Mouse (Mus musculus) embryo, embryonic 11.5 days (tissue): ENCODE results near the gene Traf3ip2.

Experiments
- DNase-seq: peaks from one replicate; pipeline ENCODE4 v3.0.0-alpha.2; 2012; ENCODE audit warnings: low read depth, low spot score

Traf3ip2 gene

DNA sequence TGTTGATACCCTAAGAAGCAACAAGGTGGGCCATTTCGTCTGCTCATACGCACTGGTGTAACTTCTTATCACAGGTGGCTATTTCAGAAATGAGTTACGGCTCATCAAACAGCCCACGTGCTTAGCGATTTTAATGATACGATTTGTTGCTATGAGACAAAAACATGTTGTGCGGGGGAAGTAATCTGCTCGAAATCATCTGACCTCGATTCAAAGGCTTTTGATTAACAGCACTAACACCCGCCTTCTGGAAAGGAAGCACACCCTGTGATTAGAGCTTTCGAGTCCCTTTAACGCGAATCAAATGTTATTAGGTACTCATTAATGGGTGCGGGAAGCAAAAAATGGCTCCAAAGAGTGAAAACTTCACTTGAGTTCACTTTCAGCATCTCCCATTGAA lies 18.9 kb downstream of the Traf3ip2 start:
- DNase-seq: no peak

DNA sequence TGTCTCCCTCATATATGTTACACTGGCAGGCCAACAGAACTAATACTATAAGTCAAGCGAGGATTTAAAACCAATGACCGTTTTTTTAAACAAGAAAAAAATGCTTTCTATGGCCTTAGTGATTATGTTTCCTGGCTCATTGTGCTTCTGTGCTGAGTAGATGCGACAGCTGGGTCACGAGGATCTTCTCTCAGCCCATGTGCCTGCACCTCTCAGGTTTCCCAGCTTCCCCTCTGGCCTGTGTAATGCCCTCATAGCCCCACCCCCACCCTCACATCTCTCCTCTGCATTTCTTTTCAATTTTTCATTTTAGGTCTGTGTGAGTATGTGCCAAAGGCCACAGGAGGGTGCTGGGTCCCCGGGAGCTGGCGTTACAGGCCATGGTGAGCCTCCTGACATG lies 20.6 kb downstream of the Traf3ip2 start:
- no peak for DNase-seq

DNA sequence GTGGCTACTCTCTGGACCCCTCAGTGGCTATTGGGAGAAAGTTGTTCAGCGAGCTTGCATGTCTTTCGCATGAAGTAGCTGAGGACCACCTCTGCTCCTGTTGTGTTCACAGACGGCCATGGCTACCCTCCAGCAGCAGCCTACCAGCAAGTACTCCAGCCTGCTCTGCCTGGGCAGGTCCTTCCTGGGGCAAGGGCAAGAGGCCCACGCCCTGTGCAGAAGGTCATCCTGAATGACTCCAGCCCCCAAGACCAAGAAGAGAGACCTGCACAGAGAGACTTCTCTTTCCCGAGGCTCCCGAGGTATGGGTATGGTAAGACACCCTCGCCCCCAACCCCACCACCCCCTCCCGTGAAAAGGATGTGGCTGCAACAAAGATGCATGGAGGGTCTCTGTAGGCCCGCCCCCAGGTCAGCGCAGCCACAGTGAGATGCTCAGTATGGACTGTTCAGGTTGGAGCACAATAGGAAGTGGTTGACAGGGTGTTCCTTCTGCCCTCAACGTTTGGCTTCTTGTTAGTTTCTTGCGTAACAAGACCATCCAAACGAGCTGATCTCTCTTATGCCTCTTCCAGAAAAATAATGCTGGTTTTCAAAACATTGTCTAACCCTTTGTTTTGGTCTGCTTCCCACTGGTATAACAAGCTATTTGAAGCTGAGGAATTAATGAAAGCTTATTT lies 21.8 kb downstream of the Traf3ip2 start:
- no peak for DNase-seq

DNA sequence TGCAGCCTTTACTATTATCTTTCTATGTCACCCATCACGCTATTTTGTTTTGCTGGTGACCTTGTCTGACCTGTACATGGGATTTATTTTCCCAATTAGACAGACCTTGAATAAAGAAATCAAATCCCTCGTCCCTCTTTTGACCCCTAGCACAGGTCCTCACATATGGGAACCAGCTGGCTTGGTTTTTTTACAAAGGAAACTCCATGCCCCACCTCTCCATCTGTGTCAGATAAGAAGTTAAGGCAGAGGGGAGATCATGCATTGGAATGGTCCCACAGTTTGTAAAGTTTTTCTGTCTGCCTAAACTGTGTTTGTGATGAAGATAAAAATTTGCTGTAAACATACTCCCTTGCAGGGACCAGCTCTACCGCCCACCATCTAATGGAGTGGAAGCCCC lies 26.1 kb downstream of the Traf3ip2 start:
- no peak for DNase-seq

DNA sequence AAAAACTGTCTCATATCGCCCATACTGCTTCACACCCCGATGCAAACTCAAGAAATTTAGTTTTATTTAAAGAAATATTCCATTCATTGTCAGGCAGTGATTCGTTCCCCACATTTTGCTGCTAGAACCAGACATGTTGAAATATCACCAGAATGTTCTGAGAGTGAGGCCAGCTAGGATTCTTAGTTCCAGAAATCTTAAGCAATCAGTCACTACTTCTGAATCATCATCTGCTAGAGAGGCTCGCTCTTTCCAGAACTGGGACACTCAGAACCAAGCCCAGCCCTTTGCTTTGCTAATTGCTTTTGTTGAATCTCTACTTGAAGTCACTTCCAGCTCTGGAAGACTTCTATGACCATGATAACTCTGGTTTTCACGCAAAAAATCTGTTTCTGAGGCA lies 27.0 kb downstream of the Traf3ip2 start:
- no peak for DNase-seq

DNA sequence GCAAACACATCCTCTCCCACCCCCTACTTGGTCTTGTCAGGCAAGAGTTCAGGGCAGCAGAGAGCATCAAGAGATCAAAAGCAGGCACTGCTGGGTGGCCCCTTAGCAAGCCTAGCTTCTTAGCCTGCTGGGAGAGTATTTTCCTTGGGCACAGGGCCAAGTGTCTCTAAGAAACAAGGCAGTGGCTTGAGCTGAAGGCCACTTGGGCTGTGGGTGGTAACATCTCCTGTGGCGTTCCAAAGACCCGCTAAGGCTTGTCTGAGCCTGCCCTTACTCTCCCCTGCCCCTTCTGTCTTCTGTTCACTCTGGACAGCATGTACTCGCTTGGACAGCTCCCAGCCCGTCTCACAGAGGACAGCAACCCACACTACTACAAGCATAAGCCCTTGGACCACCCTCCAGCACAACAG lies 28.1 kb downstream of the Traf3ip2 start:
- DNase-seq: no peak

DNA sequence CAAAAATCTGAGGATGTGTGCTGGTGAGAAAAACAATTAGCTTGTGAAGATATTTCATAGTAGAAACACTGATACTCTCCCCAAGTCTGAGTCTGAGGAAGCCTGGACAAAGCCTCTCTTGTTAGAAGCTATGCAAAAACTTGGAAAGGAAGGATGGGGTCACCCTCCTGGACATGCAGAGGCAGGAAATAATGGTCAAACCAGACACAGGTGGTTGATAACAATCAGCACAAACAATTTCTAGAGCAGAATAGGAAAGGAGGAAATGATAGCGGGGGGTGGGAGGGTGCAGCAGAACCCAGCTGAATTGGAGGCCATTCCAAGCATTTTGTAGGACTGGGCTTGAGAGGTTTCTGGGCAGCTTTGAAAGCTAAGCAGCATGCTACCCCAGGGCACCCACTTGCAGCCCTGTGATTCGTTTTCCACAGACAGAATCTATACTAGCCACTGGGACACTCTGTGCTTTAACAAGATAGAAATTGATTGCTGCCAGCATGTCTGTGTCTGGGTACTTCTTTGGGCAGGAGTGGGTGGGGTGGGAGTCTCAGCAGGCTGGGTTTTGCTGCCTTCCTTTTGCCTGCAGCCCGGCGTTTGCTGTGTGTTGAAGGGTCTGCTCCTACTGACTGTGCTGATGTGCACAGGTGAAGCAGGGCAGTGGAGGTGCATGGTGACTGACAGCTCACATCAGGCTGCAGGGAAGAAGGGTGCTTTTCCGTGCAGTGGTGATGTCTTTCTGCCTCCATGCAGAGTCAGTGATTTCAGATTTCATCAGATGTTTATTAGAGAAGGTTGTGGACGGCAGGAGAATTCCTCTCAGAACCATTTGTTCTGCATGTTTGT lies 33.3 kb downstream of the Traf3ip2 start:
- DNase-seq: no peak

DNA sequence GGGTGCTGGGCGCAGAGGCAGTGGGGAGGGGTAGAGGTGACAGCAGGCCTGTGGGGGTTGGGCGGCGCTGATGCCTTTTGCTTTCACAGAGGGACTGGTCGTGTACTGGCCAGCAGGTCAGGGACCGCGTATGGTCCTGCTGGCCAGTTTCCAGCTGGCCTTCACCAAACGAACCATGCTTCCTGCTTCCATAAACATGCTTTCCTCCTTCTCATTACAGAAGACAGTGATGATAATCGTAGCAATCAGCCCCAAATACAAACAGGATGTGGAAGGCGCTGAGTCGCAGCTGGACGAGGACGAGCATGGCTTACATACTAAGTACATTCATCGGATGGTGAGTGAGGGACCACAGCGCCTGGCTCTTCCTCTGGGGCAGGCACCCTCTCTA lies 33.9 kb downstream of the Traf3ip2 start:
- no peak for DNase-seq

DNA sequence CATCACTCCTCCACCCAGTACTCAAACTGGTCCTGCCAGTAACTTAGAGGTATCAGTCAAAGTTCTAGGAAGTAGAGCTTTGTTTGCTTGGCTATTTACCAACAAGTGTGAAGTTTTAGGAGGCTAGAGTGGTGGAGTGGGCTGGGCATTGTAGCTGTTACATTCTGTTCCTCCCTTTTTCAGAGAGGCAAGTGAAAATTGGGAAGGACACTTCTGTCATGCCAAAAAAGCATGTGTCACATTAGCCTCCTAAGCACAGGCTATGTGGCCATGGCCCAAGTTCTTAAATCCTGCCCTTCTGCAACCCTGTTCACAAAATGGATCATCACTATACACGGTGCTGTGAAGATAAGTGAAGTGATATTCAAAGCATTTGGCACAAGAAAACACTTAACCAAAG lies 34.4 kb downstream of the Traf3ip2 start:
- no peak for DNase-seq

DNA sequence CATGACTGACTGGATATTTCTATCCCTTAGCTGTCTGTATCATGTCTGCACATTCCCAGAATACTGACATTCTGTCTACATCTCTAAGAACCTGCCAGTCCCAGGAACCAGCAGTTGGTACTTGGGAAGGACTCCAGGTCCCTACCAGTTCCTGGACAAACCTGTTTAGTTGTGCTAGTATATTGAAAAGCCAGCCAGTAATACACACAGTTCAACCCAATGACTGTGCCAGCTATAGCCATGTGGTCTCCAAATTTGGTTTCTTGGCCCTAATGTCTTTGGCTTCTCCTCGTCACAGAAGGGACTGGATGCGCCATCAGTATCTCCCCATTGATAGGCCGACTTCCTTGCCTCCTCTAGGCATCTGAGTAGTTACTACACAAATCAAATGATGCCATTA lies 35.5 kb downstream of the Traf3ip2 start:
- DNase-seq: no peak

DNA sequence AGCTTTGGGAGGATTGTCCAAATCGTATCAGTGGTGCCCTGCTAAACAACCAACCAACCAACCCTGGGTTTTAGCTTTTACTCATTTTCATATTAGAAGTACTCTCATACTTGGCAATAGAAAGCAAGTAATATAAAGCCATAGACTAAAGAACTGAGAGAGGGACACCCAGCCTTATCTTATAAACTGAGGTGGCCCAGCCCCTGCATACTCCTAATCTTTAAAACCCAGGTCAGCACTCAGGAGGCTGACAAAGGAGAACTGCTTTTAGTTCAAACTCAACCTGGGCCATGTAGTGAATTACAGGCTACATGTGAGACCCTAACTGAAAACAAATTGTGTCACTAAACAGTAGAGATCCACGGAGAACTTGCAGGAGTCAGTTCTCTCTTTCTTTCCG lies 36.8 kb downstream of the Traf3ip2 start:
- no peak for DNase-seq

DNA sequence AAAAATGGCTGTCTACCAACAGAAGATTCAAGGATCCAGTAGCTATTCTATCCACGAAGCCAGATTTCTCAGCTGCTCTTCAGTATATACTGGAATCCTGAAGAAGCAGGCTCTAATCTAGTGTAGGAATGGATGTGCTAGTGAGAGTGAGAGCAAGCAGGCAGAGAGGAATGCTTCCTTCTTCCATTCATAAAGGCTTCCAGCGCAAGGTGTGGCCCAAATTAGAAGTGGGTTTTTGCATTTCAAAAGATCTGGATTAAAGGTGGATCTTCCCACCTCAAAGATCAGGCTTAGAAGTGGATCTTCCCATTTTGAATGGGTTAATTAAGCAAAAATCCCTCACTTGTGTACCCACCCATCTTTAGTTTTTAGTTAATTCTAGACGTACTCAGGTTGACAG lies 37.6 kb downstream of the Traf3ip2 start:
- DNase-seq: no peak

DNA sequence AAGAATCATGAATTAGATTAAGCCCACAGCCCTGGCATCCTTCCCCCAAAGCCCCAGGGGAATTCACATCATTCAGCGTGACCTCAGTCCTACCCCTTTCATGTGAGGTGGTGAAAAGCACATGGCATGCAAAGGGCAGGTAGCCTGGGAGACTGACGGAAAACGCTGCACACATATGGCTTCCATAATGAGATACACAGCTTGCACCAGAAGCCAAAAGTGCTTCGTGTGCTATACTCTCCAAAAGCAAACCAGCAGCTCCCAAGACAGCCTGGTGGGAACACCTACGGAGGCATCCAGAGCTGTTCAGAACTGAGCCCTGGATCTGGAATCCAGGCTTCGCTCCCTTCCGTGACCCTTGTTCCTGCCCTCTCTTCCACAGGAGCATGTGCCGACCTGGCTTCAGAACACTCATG lies 41.3 kb downstream of the Traf3ip2 start:
- no peak for DNase-seq

DNA sequence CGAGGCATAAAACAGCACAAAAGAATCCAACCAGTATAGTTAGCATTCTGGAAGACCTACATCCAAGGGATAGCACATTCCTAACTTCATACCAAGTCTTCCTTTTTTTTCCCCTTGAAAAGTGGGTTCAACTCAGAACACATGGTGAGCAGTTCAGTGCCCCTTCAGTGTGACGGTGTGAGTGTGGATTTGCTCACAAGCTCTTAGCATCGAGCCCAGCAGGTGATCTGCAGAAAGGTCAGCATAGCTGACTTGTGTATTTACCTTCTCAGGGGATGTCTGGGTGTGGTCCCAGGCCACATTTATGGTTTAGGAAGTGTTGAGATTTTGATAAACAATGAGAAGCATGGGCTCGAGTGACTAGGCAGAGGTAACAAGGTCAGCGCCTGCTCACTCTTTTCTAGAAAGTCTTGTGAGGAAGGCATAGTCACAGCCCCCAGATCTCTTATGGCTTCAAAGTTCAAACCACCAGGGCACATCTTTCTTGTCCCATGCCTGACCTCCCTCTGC lies 46.2 kb downstream of the Traf3ip2 start:
- no peak for DNase-seq

DNA sequence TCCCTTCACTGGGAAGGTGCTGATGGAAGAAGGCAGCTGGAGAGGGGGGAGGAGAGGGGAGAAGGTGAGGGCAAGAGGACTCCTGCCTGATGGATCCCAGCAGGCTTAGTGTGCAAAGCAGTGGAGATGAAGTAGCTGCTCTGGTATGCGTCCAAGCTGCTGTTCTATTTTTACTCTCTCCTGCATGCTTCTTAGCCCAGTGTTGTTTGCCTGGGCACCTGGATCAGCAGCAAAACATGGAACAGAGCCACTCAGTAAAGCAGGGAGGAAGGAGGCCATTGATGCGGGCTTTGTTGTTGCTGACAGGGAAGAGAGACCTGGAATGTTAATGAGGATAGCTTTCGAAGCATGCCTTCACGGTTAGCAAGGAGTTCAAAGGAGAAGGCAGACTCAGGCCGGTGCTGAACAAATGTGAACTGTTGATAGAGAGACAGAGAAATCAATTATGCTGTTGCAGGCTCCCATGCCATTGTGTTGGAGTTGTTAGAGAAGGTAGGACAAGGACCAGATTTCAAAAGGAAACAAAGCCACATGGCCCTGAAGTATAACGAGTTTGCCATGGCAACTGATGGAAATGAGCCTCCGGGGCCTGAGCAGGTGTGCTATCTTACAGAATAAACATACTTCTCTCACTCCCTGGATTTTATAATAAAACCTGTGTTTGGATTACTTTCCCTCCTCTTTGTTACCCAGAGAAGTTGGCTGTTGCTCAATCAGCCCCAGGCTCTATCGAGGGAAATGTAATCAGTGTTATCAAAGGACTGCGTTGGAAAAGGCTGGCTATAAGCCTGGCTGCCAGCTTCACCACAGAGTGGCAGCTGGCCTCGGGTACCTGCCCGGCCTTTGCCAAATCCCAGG lies 46.9 kb downstream of the Traf3ip2 start:
- DNase-seq: peak; percentile 51

DNA sequence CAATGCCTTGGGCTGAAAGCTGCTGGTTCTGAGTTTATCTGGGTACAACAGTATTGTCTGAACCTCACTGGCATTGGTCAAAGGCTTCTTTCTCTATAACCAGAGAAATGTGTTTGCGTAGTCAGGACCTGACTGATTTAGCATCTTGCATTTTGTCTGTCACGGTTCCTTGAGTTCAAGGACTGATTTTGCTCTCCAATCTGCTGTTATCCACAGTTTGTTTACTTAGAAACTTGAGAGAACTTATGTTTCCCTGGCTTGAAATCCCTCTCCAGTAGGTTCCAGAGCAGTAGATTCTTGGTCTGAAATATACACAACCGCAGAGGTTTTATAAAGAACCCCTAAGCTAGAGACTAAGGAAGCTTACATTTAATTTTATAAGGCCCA lies 47.5 kb downstream of the Traf3ip2 start:
- no peak for DNase-seq

DNA sequence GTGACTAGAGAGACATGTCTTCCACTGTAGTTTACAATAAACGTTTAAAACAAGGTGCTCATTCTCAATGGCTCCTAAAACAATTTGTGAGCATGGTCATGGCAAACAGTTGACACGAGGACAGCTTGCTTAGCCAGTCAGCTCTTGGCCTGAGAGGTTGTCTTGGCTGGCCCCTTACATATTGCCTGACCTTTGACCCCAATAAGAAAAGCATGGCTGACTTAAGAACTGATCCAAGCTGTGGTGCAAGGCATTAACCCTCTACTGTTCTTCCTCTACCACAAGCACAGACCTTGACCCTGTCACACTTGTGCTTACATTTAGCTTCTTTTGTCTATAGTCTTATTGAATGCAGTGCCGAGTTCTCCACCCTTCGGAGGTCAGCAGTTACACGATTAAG lies 48.0 kb downstream of the Traf3ip2 start:
- DNase-seq: no peak

DNA sequence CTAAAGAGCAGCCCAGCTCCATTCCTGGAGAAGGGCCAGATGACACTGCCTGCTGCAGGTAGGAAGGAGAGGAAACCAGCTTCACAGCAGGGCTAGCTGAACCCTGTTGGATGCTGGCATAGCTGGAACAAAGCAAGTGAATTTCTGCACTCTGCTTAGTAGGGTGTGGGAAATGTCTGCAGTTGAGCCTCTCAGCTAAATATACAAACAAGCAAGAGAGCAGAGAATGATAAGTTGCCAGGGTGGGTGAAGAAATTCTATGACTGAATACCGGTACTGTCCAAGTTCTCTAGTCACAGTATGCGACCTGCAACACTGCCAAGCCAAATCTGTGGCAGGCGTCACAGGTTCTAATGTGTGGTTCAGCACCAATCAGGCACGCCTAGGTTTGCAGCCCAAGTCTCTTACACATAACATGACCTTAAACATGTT lies 52.4 kb downstream of the Traf3ip2 start:
- no peak for DNase-seq

DNA sequence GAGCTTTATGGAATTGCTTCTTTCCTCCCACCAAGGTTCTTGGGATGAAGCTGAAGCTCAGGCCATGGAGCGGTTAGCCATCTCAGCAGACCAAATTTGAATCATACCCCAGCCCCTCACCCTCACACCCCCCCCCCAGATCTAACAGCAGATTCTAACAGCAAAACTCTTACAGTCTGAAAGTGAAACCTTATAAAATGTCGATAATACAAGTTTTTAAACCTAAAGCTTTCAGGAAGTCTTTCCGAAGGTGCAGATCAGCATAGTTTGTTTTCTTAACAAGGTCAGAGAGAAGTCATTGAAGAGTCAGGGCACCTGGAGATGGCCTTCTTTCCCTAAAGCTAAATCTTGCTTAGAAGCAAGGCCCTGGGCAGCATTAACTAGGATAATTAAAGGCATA lies 53.3 kb downstream of the Traf3ip2 start:
- DNase-seq: no peak

DNA sequence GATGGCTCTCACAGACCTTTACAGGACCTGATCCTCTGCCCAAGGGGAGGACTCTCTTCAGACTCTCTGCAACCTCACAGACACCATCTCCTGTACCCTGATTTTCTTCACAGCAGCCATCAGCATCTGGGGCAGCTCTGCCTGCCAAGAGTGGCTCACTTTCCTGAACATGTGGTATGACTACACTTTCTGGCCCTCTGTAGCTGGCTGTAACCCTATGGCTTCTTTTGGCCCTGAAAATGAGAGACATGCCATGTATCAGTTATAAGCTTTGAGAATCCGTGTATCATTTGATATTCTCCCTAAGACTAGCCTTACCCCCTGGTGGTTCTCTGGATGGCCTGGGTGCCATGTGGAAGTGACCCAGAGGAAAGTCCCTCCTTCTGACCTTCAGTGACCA lies 58.7 kb downstream of the Traf3ip2 start:
- no peak for DNase-seq

DNA sequence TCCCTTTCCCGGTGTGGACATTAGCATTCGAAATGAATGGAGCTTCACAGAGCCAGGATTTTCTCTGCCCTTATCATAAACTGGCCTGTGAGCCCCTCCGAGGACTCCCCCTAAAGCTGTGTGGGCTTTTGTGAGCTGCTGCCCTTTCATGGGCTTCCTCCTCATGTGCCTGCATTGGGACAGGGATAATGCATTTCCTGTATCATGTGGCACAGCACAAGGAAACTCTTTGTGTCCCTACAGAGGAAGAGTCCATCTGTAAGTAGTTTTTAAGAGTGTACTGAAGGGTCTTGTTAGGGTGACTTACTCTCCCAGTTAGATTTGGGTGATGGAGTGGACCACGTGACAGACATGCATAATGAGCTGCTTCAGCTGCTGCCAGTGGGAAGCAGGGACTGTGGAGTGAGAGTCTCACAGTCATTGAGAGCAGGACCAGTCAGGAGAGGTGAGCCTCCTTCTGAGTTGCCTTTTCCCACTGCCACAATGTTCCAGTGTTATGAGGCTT lies 59.9 kb downstream of the Traf3ip2 start:
- peak; percentile 38 for DNase-seq

DNA sequence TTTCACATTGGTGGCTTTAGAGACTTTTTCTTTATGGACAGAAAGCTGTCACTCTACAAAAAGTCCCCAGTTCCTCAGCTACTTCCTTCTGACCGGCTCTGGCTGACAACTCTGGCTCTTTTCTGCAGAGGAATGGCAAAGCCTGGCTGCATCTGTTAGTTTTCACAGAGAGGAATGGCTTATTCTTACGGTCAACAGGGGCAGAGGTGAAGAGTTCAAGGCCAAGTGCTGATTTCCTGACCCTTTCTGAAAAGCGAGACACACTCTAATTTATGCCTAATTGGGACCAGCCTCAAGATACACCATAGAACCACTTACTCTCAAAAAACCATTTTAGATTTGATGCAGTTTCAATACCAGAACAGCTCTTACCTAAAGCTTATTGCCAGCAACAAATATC lies 61.4 kb downstream of the Traf3ip2 start:
- no peak for DNase-seq
